Mouse (Mus musculus) lung, adult 2 months (tissue): ENCODE measurements around the gene Rfx3.

Experiments used
- CTCF ChIP-seq: fragments of 200-500 bp; IDR thresholded peaks from 2 replicates; pipeline ENCODE4 v1.5.1; 2011; ENCODE audit warnings: mild to moderate bottlenecking, low read length, control low read depth; ENCODE audit not compliant: insufficient read depth
- POLR2A ChIP-seq: fragments of 200-500 bp; IDR thresholded peaks from 2 replicates; pipeline ENCODE4 v1.6.1; 2011; ENCODE audit warnings: low read depth, mild to moderate bottlenecking, control low read depth, low read length, borderline replicate concordance; ENCODE audit errors: extremely low read depth

DNA sequence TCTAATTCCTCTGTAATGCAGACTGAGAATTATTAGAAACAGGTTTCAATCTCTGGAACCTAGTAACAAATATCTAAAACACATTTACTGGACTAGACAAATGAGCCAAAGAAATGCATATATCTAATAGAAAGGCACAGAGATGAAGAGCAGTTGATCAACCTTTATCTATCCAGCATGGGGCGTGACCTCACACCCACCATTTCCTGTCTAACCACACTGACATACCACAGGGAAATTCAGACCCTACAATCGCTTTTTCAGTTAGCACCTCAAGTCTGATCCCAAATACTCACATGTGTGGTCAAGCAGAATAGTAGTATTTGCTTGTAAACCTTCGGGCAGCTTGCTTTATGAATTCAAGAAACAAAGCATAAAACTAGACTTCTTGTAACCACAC lies 43.4 kb downstream of the Rfx3 start:
- TF ChIP-seq CTCF, result no peak
- TF ChIP-seq POLR2A, result no peak
